Mouse (Mus musculus) limb, embryonic 11.5 days (tissue): ENCODE data around the gene Pawr. TPM values are rescaled to one million over a fixed set of nuclear protein-coding genes. Genes with fewer than 3 reads are reported as not detected.

ENCODE experiments used
- ATAC-seq: fragments of 200-750 bp; cut with Nextera tagmentation; 2 replicates; pipeline ENCODE4 v1.8.0; 2017; ENCODE audit warnings: low read depth; ENCODE audit not compliant: insufficient number of reproducible peaks, low FRiP score, low TSS enrichment
- DNase-seq: peaks from one replicate; pipeline ENCODE4 v3.0.0-alpha.2; 2015; ENCODE audit warnings: low spot score
- H3K27ac ChIP-seq: fragments of 300-500 bp; sonication (generic); replicated peaks from 2 replicates; pipeline ENCODE4 v1.5.1; 2014; ENCODE audit warnings: low read depth, mild to moderate bottlenecking, low read length
- H3K27me3 ChIP-seq: fragments of 300-500 bp; sonication (generic); 2 replicates; pipeline ENCODE4 v1.6.1; 2014; ENCODE audit warnings: mild to moderate bottlenecking, low read length, mixed read lengths; ENCODE audit not compliant: control insufficient read depth, insufficient read depth
- H3K36me3 ChIP-seq: fragments of 300-500 bp; sonication (generic); 2 replicates; pipeline ENCODE4 v1.6.1; 2014; ENCODE audit warnings: mild to moderate bottlenecking, low read length, moderate library complexity, mixed read lengths; ENCODE audit not compliant: control insufficient read depth, insufficient read depth
- H3K4me1 ChIP-seq: fragments of 300-500 bp; sonication (generic); 2 replicates; pipeline ENCODE4 v1.6.1; 2014; ENCODE audit warnings: low read length, mixed read lengths; ENCODE audit not compliant: control insufficient read depth, insufficient read depth
- H3K4me2 ChIP-seq: fragments of 300-500 bp; sonication (generic); 2 replicates; pipeline ENCODE4 v1.6.1; 2014; ENCODE audit warnings: low read depth, mild to moderate bottlenecking, moderate library complexity; ENCODE audit not compliant: severe bottlenecking
- H3K4me3 ChIP-seq: fragments of 300-500 bp; sonication (generic); 2 replicates; pipeline ENCODE4 v1.5.1; 2014; ENCODE audit warnings: low read depth, low read length
- H3K9ac ChIP-seq: fragments of 300-500 bp; sonication (generic); 2 replicates; pipeline ENCODE4 v1.6.1; 2014; ENCODE audit warnings: mild to moderate bottlenecking, low read length
- H3K9me3 ChIP-seq: fragments of 300-500 bp; sonication (generic); 2 replicates; pipeline ENCODE4 v1.6.1; 2016; ENCODE audit warnings: low read length; ENCODE audit not compliant: control insufficient read depth
- WGBS: fragments of 180-500 bp; shearing (Covaris S2); extraction: QIAGEN DNeasy Blood & Tissue Kit; methylation state at CpG from one replicate; pipeline ENCODE4 v1.1.7; 2014; 5-methylcytosine and 5-hydroxymethylcytosine counted together
- polyA plus RNA-seq: library from polyadenylated mRNA; unstranded; fragments of >200 nt; fragmentation: Nextera tagmentation; extraction: Ambion mirVana; gene quantifications from 2 replicates; pipeline ENCODE4 v1.2.1, GENCODE M21; 2014

Pawr gene
- polyA plus RNA-seq, 1 experiment from 2014 or later, result 4.9 TPM

- no peaks in the 10 kb centered on the region for H3K36me3 ChIP-seq
- ATAC-seq (no peak), DNase-seq (peak; percentile 15)
- H3K4me1 ChIP-seq, result no peaks in the 10 kb centered on the region
- no peak overlapping the region for H3K4me2 ChIP-seq
- H3K4me3 ChIP-seq, result no peak overlapping the region
- no peak overlapping the region for H3K27ac ChIP-seq
- no peaks in the 10 kb centered on the region for H3K27me3 ChIP-seq
- WGBS, result 97% methylated on average over 13 of the region's 13 CpGs
- H3K9me3 ChIP-seq, result no peaks in the 10 kb centered on the region
- no peak overlapping the region for H3K9ac ChIP-seq
Measured at GRCm38 (mm10) chr10:108290046-108290445, 41.9 kb upstream of the Pawr start.

GRCm38 (mm10) chr10:108291688-108292471 is 40.0 kb upstream of the Pawr start:
- Histone ChIP-seq H3K9ac (no peak overlapping the region), H3K4me2 (no peak overlapping the region)
- DNase-seq, result no peak

GRCm38 (mm10) chr10:108292651-108293050 is 39.3 kb upstream of the Pawr start:
- Histone ChIP-seq H3K9me3 (no peaks in the 10 kb centered on the region), H3K9ac (no peak overlapping the region), H3K4me2 (no peak overlapping the region), H3K36me3 (no peaks in the 10 kb centered on the region), H3K4me1 (no peaks in the 10 kb centered on the region), H3K27me3 (no peaks in the 10 kb centered on the region), H3K4me3 (no peak overlapping the region), H3K27ac (no peak overlapping the region)
- ATAC-seq (no peak), DNase-seq (no peak)
- 88% methylated on average over 4 of the region's 4 CpGs for WGBS

More at GRCm38 (mm10) chr10:108291688-108292471, 40.0 kb upstream of the Pawr start:
- H3K4me3 ChIP-seq, result no peak overlapping the region
- no peak overlapping the region for H3K27ac ChIP-seq
- 81% methylated on average over 12 of the region's 12 CpGs for WGBS
- H3K36me3 ChIP-seq, result no peaks in the 10 kb centered on the region
- no peaks in the 10 kb centered on the region for H3K27me3 ChIP-seq
- H3K9me3 ChIP-seq, result no peaks in the 10 kb centered on the region
- no peak for ATAC-seq
- H3K4me1 ChIP-seq, result no peaks in the 10 kb centered on the region

GRCm38 (mm10) chr10:108293620-108294195 is 38.2 kb upstream of the Pawr start:
- 91% methylated on average over 16 of the region's 16 CpGs for WGBS
- Histone ChIP-seq H3K4me2 (no peak overlapping the region), H3K27ac (no peak overlapping the region), H3K36me3 (no peaks in the 10 kb centered on the region), H3K4me3 (no peak overlapping the region), H3K27me3 (no peaks in the 10 kb centered on the region), H3K4me1 (no peaks in the 10 kb centered on the region), H3K9ac (no peak overlapping the region), H3K9me3 (no peaks in the 10 kb centered on the region)
- DNase-seq (no peak), ATAC-seq (no peak)

- DNase-seq (no peak), ATAC-seq (no peak)
- Histone ChIP-seq H3K9ac (no peak overlapping the region), H3K4me2 (no peak overlapping the region), H3K27ac (no peak overlapping the region), H3K4me1 (no peaks in the 10 kb centered on the region), H3K4me3 (no peak overlapping the region), H3K9me3 (no peaks in the 10 kb centered on the region), H3K27me3 (no peaks in the 10 kb centered on the region), H3K36me3 (no peaks in the 10 kb centered on the region)
- 77% methylated on average over 7 of the region's 7 CpGs for WGBS
Measured at GRCm38 (mm10) chr10:108294766-108295165, 37.2 kb upstream of the Pawr start.

- Histone ChIP-seq H3K27ac (no peak overlapping the region), H3K9ac (no peak overlapping the region), H3K36me3 (no peaks in the 10 kb centered on the region), H3K27me3 (no peaks in the 10 kb centered on the region), H3K4me1 (no peaks in the 10 kb centered on the region), H3K4me2 (no peak overlapping the region), H3K4me3 (no peak overlapping the region), H3K9me3 (no peaks in the 10 kb centered on the region)
- WGBS, result 86% methylated on average over 7 of the region's 7 CpGs
- DNase-seq (no peak), ATAC-seq (no peak)
Measured at GRCm38 (mm10) chr10:108296446-108296845, 35.5 kb upstream of the Pawr start.

- 94% methylated on average over 13 of the region's 13 CpGs for WGBS
- no peaks in the 10 kb centered on the region for H3K4me1 ChIP-seq
- no peaks in the 10 kb centered on the region for H3K36me3 ChIP-seq
- no peak overlapping the region for H3K4me3 ChIP-seq
- no peak overlapping the region for H3K4me2 ChIP-seq
- H3K27ac ChIP-seq, result no peak overlapping the region
- no peak overlapping the region for H3K9ac ChIP-seq
- DNase-seq (no peak), ATAC-seq (no peak)
- no peaks in the 10 kb centered on the region for H3K27me3 ChIP-seq
- no peaks in the 10 kb centered on the region for H3K9me3 ChIP-seq
Measured at GRCm38 (mm10) chr10:108298261-108298660, 33.7 kb upstream of the Pawr start.

- H3K9me3 ChIP-seq, result no peaks in the 10 kb centered on the region
- H3K9ac ChIP-seq, result no peak overlapping the region
- 84% methylated on average over 16 of the region's 17 CpGs for WGBS
- ATAC-seq (no peak), DNase-seq (no peak)
- no peaks in the 10 kb centered on the region for H3K36me3 ChIP-seq
- H3K27ac ChIP-seq, result no peak overlapping the region
- no peak overlapping the region for H3K4me3 ChIP-seq
- H3K4me2 ChIP-seq, result no peak overlapping the region
- no peaks in the 10 kb centered on the region for H3K27me3 ChIP-seq
- H3K4me1 ChIP-seq, result no peaks in the 10 kb centered on the region
Measured at GRCm38 (mm10) chr10:108298841-108299545, 32.9 kb upstream of the Pawr start.
